Mouse (Mus musculus) spleen, adult 2 months (tissue): ENCODE measurements around the gene Pagr1a.

Experiments used
- CTCF ChIP-seq: fragments of 200-500 bp; IDR thresholded peaks from 2 replicates; pipeline ENCODE4 v1.5.1; 2011; ENCODE audit warnings: mild to moderate bottlenecking, inconsistent platforms; ENCODE audit not compliant: insufficient read depth, insufficient read length, insufficient replicate concordance; ENCODE audit errors: extremely low read depth
- POLR2A ChIP-seq: fragments of 200-500 bp; IDR thresholded peaks from 2 replicates; pipeline ENCODE4 v1.6.1; 2011; ENCODE audit warnings: low read depth, low read length, inconsistent platforms

GRCm38 (mm10) chr7:127024755-127025555 lies 7.8 kb upstream of the Pagr1a start:
- TF ChIP-seq CTCF (peak; percentile 61; the same call in 1 of the 2 replicates), POLR2A (peak; percentile 37)
